Mouse (Mus musculus) G1E (cell line): Measurements from ENCODE around the gene Mst1. TPM values are rescaled to one million over a fixed set of nuclear protein-coding genes. Genes with fewer than 3 reads are reported as not detected.

ENCODE experiments used
- ATAC-seq: 2 replicates; pipeline ENCODE4 v1.8.0; 2016; ENCODE audit warnings: mild to moderate bottlenecking; ENCODE audit not compliant: insufficient number of reproducible peaks, poor library complexity, low FRiP score, severe bottlenecking; ENCODE audit errors: extremely low read depth
- DNase-seq: peaks from one replicate; pipeline ENCODE4 v3.0.0; 2012; ENCODE audit warnings: low spot score
- H3K27me3 ChIP-seq: 2 replicates; pipeline ENCODE4 v1.6.1; 2012; ENCODE audit warnings: mild to moderate bottlenecking, low read length, inconsistent platforms; ENCODE audit not compliant: insufficient read depth
- H3K36me3 ChIP-seq: replicated peaks from 2 replicates; pipeline ENCODE3; 2012; ENCODE audit warnings: mild to moderate bottlenecking, inconsistent platforms
- H3K4me1 ChIP-seq: 2 replicates; pipeline ENCODE4 v1.6.1; 2012; ENCODE audit warnings: low read depth, low read length, inconsistent platforms, mixed read lengths; ENCODE audit not compliant: insufficient read depth
- H3K4me3 ChIP-seq: 2 replicates; pipeline ENCODE4 v1.5.1; 2012; ENCODE audit warnings: low read depth, mild to moderate bottlenecking, inconsistent platforms, low read length, moderate library complexity, mixed read lengths
- H3K9me3 ChIP-seq: replicated peaks from 2 replicates; pipeline ENCODE4 v1.6.1; 2012; ENCODE audit warnings: inconsistent platforms
- CTCF ChIP-seq: IDR thresholded peaks from 2 replicates; pipeline ENCODE4 v1.5.1; 2012; ENCODE audit warnings: low read depth, low read length, inconsistent platforms, mixed read lengths
- GATA1 ChIP-seq: IDR thresholded peaks from 2 replicates; pipeline ENCODE4 v1.6.1; 2012; ENCODE audit warnings: borderline replicate concordance, low read length, inconsistent platforms, mixed read lengths
- GATA2 ChIP-seq: IDR thresholded peaks from 2 replicates; pipeline ENCODE4 v1.6.1; 2012; ENCODE audit warnings: low read depth, low read length, inconsistent platforms, borderline replicate concordance
- POLR2AphosphoS5 ChIP-seq: IDR thresholded peaks from 2 replicates; pipeline ENCODE4 v1.6.1; 2012; ENCODE audit warnings: low read depth, low read length, inconsistent platforms; ENCODE audit not compliant: insufficient replicate concordance
- TAL1 ChIP-seq: conservative IDR thresholded peaks from 2 replicates; pipeline ENCODE4 v1.6.1; 2012; ENCODE audit warnings: low read depth, low read length, inconsistent platforms, mixed read lengths
- polyA plus RNA-seq: library from polyadenylated mRNA; stranded (reverse); fragments of >175 nt; gene quantifications from 2 replicates; pipeline ENCODE4 v1.2.3, GENCODE M21; 2012
- total RNA-seq, 2 experiments: library from RNA; stranded (forward) in 1 of 2; stranded (reverse) in 1 of 2; fragments of 200-1000 nt in 1 of 2; fragments of >200 nt in 1 of 2; fragmentation: Nextera tagmentation in 1 of 2; gene quantifications; 2 replicates each; pipeline ENCODE4 v1.2.3; 2014 to 2017

Gene Mst1
- total and polyA plus RNA-seq, 3 experiments: 8.4 to 17.9 (median 11.0) TPM

DNA sequence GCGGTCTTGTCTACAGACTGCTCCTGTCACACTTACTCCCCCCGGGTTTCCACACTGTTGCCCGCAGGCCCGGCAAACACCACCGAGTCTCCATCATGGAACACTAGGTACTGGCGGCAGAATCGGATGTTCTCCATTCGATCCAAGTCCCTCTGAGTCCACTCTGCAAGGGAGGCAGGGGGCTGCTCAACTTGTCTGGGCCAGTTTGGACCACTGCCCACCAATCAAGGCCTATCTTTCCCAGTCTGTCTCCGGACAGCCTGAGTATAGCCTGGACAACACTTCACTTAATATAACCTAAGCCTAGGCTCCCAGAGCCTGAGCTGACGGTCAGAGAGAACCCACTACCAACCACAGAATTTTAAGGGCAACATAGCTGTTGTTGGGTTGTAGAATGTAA is 13.3 kb downstream of the Mst1 start:
- no peak for TF ChIP-seq TAL1
- no peak for TF ChIP-seq GATA1
- TF ChIP-seq GATA2: no peak
- TF ChIP-seq CTCF: no peak
- TF ChIP-seq POLR2AphosphoS5: no peak
- DNase-seq: no peak
- no peaks in the 10 kb centered on the region; the same call in 1 of the 2 replicates for H3K27me3 ChIP-seq
- peak overlapping the region; percentile 94 for H3K4me3 ChIP-seq
- H3K36me3 ChIP-seq: peaks cover 72% of the 10 kb centered on the region
- no peaks in the 10 kb centered on the region for H3K9me3 ChIP-seq
- no peak for ATAC-seq
- peaks cover 76% of the 10 kb centered on the region for H3K4me1 ChIP-seq

DNA sequence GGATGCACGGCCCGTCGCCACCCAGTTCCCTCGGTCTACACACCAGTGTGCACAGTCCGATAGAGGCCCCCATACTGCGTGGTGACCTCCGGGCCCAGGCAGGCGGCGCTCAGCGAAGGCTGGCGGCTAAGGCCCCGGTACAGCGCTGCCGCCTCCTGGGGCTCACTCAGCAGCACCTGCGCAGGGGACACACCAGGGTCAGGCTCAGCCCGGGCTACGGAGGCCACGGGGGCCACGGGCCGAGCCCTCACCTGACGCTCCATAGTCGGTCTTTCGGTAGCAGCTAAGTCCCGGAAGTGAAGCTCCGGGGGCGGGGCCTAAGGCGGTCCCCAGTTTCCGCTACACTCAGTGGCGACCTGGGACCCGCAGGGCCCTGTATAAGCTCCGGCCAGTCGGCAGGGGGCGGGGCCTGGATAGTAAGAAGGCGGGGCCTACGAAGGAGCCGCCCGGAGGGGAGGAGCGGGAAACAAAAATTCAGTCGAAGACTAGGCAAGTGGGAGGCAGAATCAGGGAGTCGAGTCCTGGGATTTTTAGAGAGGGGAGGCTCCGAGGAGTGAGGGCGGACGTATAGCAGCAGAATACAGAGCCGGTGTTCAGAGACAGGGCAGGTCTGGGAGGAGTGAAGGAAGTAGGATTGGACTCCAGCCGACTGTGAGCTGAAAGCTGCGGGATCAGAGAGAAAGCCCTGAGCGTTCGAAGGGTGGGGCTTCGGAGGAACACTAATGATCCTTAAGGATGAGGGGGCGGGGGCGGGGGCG is 14.1 kb downstream of the Mst1 start, which contains the start of gene Apeh:
Apeh (minus strand) TSS at position 423 of the 758 bp plus-strand sequence.
- peaks cover 80% of the 10 kb centered on the region for H3K4me1 ChIP-seq
- H3K27me3 ChIP-seq: no peaks in the 10 kb centered on the region; the same call in 1 of the 2 replicates
- DNase-seq: peak; percentile 94
- peak within 1 kb of the TSS; percentile 94 for H3K4me3 ChIP-seq
- H3K9me3 ChIP-seq: no peaks in the 10 kb centered on the region
- ATAC-seq: peak; percentile 83
- TF ChIP-seq POLR2AphosphoS5 (no peak), CTCF (no peak)
- H3K36me3 ChIP-seq: peaks cover 72% of the 10 kb centered on the region

DNA sequence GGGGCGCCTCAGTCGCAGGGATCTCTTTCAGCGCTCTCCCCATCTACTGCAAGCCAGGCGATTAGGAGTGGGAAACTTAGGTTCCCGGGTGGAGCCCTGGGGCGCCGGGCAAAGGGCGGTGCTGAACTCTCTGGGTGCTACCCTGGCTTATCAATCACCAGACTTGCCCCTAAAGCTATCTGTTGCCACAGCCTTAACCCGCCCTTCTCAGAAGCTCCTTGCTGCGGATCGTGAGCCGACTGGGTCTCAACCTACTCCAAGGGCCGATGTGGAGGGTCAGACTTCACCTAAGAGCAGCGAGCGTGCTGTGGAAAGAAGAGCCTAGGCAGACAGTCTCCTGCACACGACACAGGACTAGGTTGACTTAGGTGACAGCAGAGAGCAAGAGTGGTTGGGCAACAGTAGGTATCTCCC is 14.8 kb downstream of the Mst1 start:
- Histone ChIP-seq H3K4me1 (peaks cover 84% of the 10 kb centered on the region), H3K36me3 (peaks cover 72% of the 10 kb centered on the region), H3K4me3 (peak overlapping the region; percentile 94), H3K27me3 (no peaks in the 10 kb centered on the region; the same call in 1 of the 2 replicates), H3K9me3 (no peaks in the 10 kb centered on the region)
- peak; percentile 43 for ATAC-seq
- TF ChIP-seq TAL1 (peak; percentile 77), POLR2AphosphoS5 (no peak)
- DNase-seq: peak; percentile 66

DNA sequence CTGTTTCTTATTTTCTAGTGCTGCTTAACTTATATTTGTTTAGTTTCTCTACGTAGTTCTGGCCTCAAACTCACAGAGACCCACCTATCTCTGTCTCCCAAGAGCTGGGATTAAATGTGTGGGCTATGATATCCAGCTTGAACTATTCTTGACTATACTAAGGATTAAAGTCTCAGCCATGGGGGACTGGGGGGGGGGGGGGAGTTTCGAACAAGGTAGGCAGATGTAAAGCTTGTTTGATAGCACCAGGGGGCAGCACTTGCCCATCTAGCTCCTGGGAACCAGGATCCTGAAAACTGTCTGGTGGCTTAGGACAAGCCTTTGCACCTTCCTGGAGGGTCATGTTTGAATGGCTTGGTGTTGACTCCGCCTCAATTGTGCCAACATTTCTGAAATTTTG is 15.3 kb downstream of the Mst1 start:
- H3K36me3 ChIP-seq: peaks cover 69% of the 10 kb centered on the region
- H3K27me3 ChIP-seq: no peaks in the 10 kb centered on the region; the same call in 1 of the 2 replicates
- TF ChIP-seq CTCF (0 out of 2 replicates have a peak, but pooled peaks have one; percentile 5), GATA1 (no peak), POLR2AphosphoS5 (no peak)
- DNase-seq (peak; percentile 75), ATAC-seq (no peak)
- H3K9me3 ChIP-seq: no peaks in the 10 kb centered on the region
- peaks cover 82% of the 10 kb centered on the region for H3K4me1 ChIP-seq
- peak overlapping the region; percentile 94; the same call in 1 of the 2 replicates for H3K4me3 ChIP-seq

DNA sequence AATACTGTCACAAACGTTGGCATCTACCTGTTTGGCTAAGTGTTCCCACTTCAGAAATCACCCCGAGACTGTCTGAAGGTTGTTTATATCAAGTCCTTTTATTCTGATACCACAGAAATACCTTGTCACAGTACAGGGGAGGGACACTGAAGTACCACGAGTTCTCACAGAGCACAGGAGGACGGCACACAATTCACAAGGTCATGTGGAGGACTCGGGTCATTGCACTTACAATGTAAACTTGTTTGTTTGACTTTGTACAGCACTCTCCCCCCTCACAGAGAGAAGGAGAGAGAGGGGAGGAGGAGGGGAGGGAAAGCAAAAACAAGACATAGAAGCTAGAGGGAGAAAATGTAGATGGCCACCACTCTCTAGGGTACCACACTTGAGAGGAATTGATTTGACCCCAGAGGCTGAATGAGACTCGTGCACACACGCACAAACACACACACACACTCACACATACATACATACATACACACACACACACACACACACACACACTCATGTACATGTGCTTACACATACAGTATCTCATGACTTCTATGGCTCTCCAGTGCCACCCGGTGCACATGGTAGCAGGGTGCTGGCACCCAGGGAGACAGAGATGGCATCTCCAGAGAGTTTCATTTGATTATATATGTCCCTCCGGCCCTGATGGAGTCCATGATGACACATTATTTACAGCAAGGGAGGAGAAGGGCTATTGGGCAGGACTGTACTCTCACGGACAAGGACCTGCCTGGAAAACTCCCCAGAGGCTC is 15.9 kb downstream of the Mst1 start:
- DNase-seq (no peak), ATAC-seq (no peak)
- Histone ChIP-seq H3K36me3 (peaks cover 69% of the 10 kb centered on the region), H3K9me3 (no peaks in the 10 kb centered on the region), H3K27me3 (no peaks in the 10 kb centered on the region; the same call in 1 of the 2 replicates), H3K4me1 (peaks cover 82% of the 10 kb centered on the region), H3K4me3 (peak overlapping the region; percentile 94; the same call in 1 of the 2 replicates)
- no peak for TF ChIP-seq CTCF
- 0 out of 2 replicates have a peak, but pooled peaks have one; percentile 38 for TF ChIP-seq POLR2AphosphoS5

DNA sequence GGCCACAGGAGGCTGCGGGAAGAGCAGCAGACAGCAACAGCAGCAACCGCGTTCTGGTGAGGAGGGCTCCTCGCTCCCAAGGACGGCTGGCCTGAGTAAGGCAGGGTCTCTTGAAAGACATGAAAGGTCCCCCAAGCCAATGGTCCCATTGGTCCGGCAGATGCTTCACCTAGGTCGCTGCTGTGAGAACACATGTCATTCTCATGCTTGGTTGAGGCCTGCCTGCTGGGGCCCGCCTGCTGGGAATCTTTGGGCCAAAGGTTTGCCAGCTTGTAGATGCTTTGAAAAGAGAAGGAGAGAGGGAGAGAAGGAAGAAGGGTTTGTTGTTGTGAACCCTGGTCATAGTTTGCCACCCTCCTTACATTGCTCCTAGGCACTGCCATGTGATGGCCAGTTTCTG is 19.4 kb downstream of the Mst1 start:
- Histone ChIP-seq H3K9me3 (no peaks in the 10 kb centered on the region), H3K4me1 (peaks cover 87% of the 10 kb centered on the region), H3K36me3 (peaks cover 72% of the 10 kb centered on the region), H3K27me3 (no peaks in the 10 kb centered on the region), H3K4me3 (no peak overlapping the region; the same call in 1 of the 2 replicates)
- TF ChIP-seq CTCF (no peak), GATA2 (no peak), TAL1 (no peak), GATA1 (no peak), POLR2AphosphoS5 (no peak)
- no peak for DNase-seq
- no peak for ATAC-seq
